In genomic region chr17:80148053-80148994, GRCm38 (mm10) we compare ENCODE assay signal across 9 mouse cellular contexts. TPM values are rescaled to one million over a fixed set of nuclear protein-coding genes. Genes with fewer than 3 reads are reported as not detected.
DNase-seq lines count a peak whose midpoint lies in the region; ATAC-seq lines count a peak whose summit lies in the region.
"Had no signal": no experiment of that assay in that cellular context is flagged by ENCODE, and none has a peak within 500 bp of the region (broad histone marks: within the 10 kb centered on the region; RNA-seq: fewer than 3 reads in every experiment).

No protein-coding gene starts in this region.

- no peak overlapping the region for H3K9ac ChIP-seq in midbrain, embryonic 11.5 days (ENCODE audit: low read length)

- 65% methylated on average over 23 of the region's 23 CpGs for WGBS in hindbrain, embryonic 10.5 days
- WGBS in midbrain, embryonic 11.5 days = 62% methylated on average over 23 of the region's 23 CpGs

- no peaks in the 10 kb centered on the region for H3K27me3 ChIP-seq in hindbrain, embryonic 10.5 days (ENCODE audit: insufficient read depth, poor library complexity, severe bottlenecking)
- H3K27me3 ChIP-seq in midbrain, embryonic 11.5 days (ENCODE audit: control insufficient read depth, insufficient read depth, low read length) = no peaks in the 10 kb centered on the region
- H3K27me3 ChIP-seq: Patski had no signal

- no peak overlapping the region for H3K4me2 ChIP-seq in midbrain, embryonic 11.5 days

- no peak overlapping the region for H3K4me3 ChIP-seq in hindbrain, embryonic 10.5 days
- no peak overlapping the region for H3K4me3 ChIP-seq in midbrain, embryonic 11.5 days (ENCODE audit: low read depth, low read length)

- 0 out of 2 replicates have a peak, but pooled peaks have one; percentile 52 for ATAC-seq in midbrain, embryonic 11.5 days (ENCODE audit: low FRiP score)
- ATAC-seq in erythroblast, adult 5-6 weeks (replicated peaks; ENCODE audit: low FRiP score, poor library complexity, severe bottlenecking) = no peak
- ATAC-seq: Patski had no signal

- no peaks in the 10 kb centered on the region for H3K36me3 ChIP-seq in hindbrain, embryonic 10.5 days
- H3K36me3 ChIP-seq in midbrain, embryonic 11.5 days (ENCODE audit: control insufficient read depth, insufficient read depth, low read length) = no peaks in the 10 kb centered on the region

- peaks cover 13% of the 10 kb centered on the region for H3K4me1 ChIP-seq in hindbrain, embryonic 10.5 days (replicated peaks)
- H3K4me1 ChIP-seq in midbrain, embryonic 11.5 days (ENCODE audit: control insufficient read depth, insufficient read depth, low read length) = no peaks in the 10 kb centered on the region

- H3K27ac ChIP-seq in hindbrain, embryonic 10.5 days = 0 out of 2 replicates have a peak overlapping the region, but pooled peaks have one; percentile 18
- no peak overlapping the region for H3K27ac ChIP-seq in midbrain, embryonic 11.5 days (ENCODE audit: low read depth, low read length)

- no peaks in the 10 kb centered on the region for H3K9me3 ChIP-seq in hindbrain, embryonic 10.5 days
- H3K9me3 ChIP-seq in midbrain, embryonic 11.5 days (ENCODE audit: control insufficient read depth, low read length) = no peaks in the 10 kb centered on the region

- DNase-seq in urinary bladder, adult 18-20 months (ENCODE audit: low spot score in 2 of 2) = peak; percentile 25 to 48
- no peak for DNase-seq in urinary bladder, postnatal 10 days (ENCODE audit: low spot score)
- peak; percentile 59 for DNase-seq in gastrocnemius, adult 18-20 months (ENCODE audit: low spot score)
- DNase-seq in hindbrain, embryonic 10.5 days (ENCODE audit: low spot score) = peak; percentile 12
- peak; percentile 38 to 56 for DNase-seq in layer of hippocampus, postnatal 10 days (ENCODE audit: low spot score in 2 of 2)
- DNase-seq in midbrain, embryonic 11.5 days (ENCODE audit: low spot score, missing footprints) = peak; percentile 66
- DNase-seq in testis, postnatal 10 days (ENCODE audit: low spot score) = peak; percentile 70

RNA-seq across cellular contexts. Expression of gene Galm, which starts 21.1 kb away (rescaled TPM):
- total RNA-seq in gastrocnemius, adult 18-20 months (2021) = 1 to 10 TPM; 2.5 to 2.8 TPM
- polyA plus RNA-seq in hindbrain, embryonic 10.5 days (2016; fragmentation: Nextera tagmentation; extraction: Ambion mirVana) = 8.4 and 10.2 TPM in 2 replicates
- 1 to 10 TPM; 2.9 to 3.7 TPM for total RNA-seq in layer of hippocampus, postnatal 10 days (2021)
- 7.1 and 7.6 TPM in 2 replicates for polyA plus RNA-seq in midbrain, embryonic 11.5 days (2014; fragmentation: Nextera tagmentation; extraction: Ambion mirVana)
- 2.1 and 7.5 TPM in 2 replicates for total RNA-seq in erythroblast, adult 5-6 weeks (2015; ENCODE audit: low replicate concordance)
- total RNA-seq in erythroblast, adult 5-6 weeks (2017; ENCODE audit: low replicate concordance) = 0.84 and 1.7 TPM in 2 replicates

RNA-seq across cellular contexts. Expression of gene Srsf7, which starts 58.8 kb away (rescaled TPM):
- total RNA-seq in gastrocnemius, adult 18-20 months (2021) = 10 to 100 TPM; 26.3 to 31.9 TPM
- polyA plus RNA-seq in hindbrain, embryonic 10.5 days (2016; fragmentation: Nextera tagmentation; extraction: Ambion mirVana) = 651 and 806 TPM in 2 replicates
- 100 to 1,000 TPM; 122 to 141 TPM for total RNA-seq in layer of hippocampus, postnatal 10 days (2021)
- 835 and 887 TPM in 2 replicates for polyA plus RNA-seq in midbrain, embryonic 11.5 days (2014; fragmentation: Nextera tagmentation; extraction: Ambion mirVana)
- 90.1 and 116 TPM in 2 replicates for total RNA-seq in erythroblast, adult 5-6 weeks (2015; ENCODE audit: low replicate concordance)
- 89.8 and 90.9 TPM in 2 replicates for total RNA-seq in erythroblast, adult 5-6 weeks (2017; ENCODE audit: low replicate concordance)

RNA-seq across cellular contexts. Expression of gene Ttc39d, which starts 58.9 kb away (rescaled TPM):
- not detected for total RNA-seq in gastrocnemius, adult 18-20 months (2021)
- 0.16 TPM in 2 replicates for polyA plus RNA-seq in hindbrain, embryonic 10.5 days (2016; fragmentation: Nextera tagmentation; extraction: Ambion mirVana)
- under 1 TPM; 0.16 to 0.22 TPM for total RNA-seq in layer of hippocampus, postnatal 10 days (2021)
- polyA plus RNA-seq in midbrain, embryonic 11.5 days (2014; fragmentation: Nextera tagmentation; extraction: Ambion mirVana) = 0.08 TPM in 1 of 2 replicates, not detected in the other
- total RNA-seq in erythroblast, adult 5-6 weeks (2015; ENCODE audit: low replicate concordance) = not detected in 2 replicates
- total RNA-seq in erythroblast, adult 5-6 weeks (2017; ENCODE audit: low replicate concordance) = not detected in 2 replicates
